ENCODE assay signal across 10 mouse cellular contexts in genomic region chr9:30599756-30600155, GRCm38 (mm10).
"Had no signal": no experiment of that assay in that cellular context is flagged by ENCODE, and none has a peak within 500 bp of the region (broad histone marks: within the 10 kb centered on the region; RNA-seq: fewer than 3 reads in every experiment).

No protein-coding gene starts in this region.

- DNase-seq: layer of hippocampus, adult 9-11 months; layer of hippocampus, postnatal 36 days; lung, adult 18-20 months; thymus, postnatal 4 days had no signal

- H3K9me3 ChIP-seq: limb, embryonic 13.5 days; midbrain, embryonic 12.5 days; stomach, embryonic 15.5 days had no signal

- ATAC-seq: intestine, embryonic 16.5 days; midbrain, embryonic 16.5 days had no signal

- H3K4me3 ChIP-seq: limb, embryonic 13.5 days; midbrain, embryonic 12.5 days; stomach, embryonic 15.5 days had no signal

- H3K4me1 ChIP-seq: limb, embryonic 13.5 days; midbrain, embryonic 12.5 days; stomach, embryonic 15.5 days had no signal

- H3K27me3 ChIP-seq: limb, embryonic 13.5 days; midbrain, embryonic 12.5 days; stomach, embryonic 15.5 days had no signal

- H3K27ac ChIP-seq: limb, embryonic 13.5 days; liver, embryonic 14.5 days; midbrain, embryonic 12.5 days; stomach, embryonic 15.5 days had no signal

- H3K9ac ChIP-seq: limb, embryonic 13.5 days; liver, embryonic 14.5 days; midbrain, embryonic 12.5 days; stomach, embryonic 15.5 days had no signal

- H3K4me2 ChIP-seq: limb, embryonic 13.5 days; midbrain, embryonic 12.5 days; stomach, embryonic 15.5 days had no signal

- H3K36me3 ChIP-seq: limb, embryonic 13.5 days; midbrain, embryonic 12.5 days; stomach, embryonic 15.5 days had no signal
